Mouse (Mus musculus) lung, postnatal 25 days (tissue): ENCODE results near the gene Ddx39.

ENCODE experiments used
- DNase-seq: peaks from one replicate; pipeline ENCODE4 v3.0.0; 2022; ENCODE audit warnings: low spot score

The Ddx39 gene

GRCm38 (mm10) chr8:83769720-83770119 is 54.7 kb downstream of the Ddx39 start:
- DNase-seq = no peak

GRCm38 (mm10) chr8:83770669-83771068 is 55.7 kb downstream of the Ddx39 start:
- DNase-seq = no peak

GRCm38 (mm10) chr8:83771791-83772190 is 56.8 kb downstream of the Ddx39 start:
- no peak for DNase-seq

GRCm38 (mm10) chr8:83772701-83773451 is 57.9 kb downstream of the Ddx39 start:
- peak; percentile 83 for DNase-seq

- peak; percentile 77 for DNase-seq
Observed at GRCm38 (mm10) chr8:83773452-83773846, 58.5 kb downstream of the Ddx39 start.

- no peak for DNase-seq
Observed at GRCm38 (mm10) chr8:83774221-83774620, 59.2 kb downstream of the Ddx39 start.
